Mouse (Mus musculus): ENCODE data around the gene Negr1. TPM values are rescaled to one million over a fixed set of nuclear protein-coding genes. Genes with fewer than 3 reads are reported as not detected.

The Negr1 gene
- polyA plus RNA-seq, 1 experiment = not detected

- no peak for TF ChIP-seq GATA1 (IDR thresholded peaks at IDR 0.05; ENCODE audit: low read length)
These were observed 760.2 kb downstream of the Negr1 start for GRCm38 (mm10) chr3:157321834-157322233.

DNA sequence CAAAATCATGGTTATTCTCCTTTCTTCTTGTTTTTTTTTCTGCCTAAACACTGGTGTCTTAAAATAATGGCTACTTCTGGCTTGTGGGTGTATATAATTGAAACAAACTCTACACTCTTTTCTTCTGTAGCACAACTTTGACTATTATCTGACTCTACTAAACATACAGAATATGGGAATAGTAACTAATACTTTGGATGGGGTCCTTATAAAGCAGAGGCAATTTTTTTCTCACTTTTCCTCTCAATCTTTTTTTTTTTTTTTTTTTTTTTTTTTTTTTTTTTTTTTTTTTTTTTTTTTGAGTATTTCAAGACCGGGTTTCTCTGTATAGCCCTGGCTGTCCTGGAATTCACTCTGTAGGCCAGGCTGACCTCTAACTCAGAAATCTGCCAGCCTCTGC, 772.6 kb downstream of the Negr1 start:
- no peak for TF ChIP-seq GATA1 (IDR thresholded peaks at IDR 0.05; ENCODE audit: low read length)

DNA sequence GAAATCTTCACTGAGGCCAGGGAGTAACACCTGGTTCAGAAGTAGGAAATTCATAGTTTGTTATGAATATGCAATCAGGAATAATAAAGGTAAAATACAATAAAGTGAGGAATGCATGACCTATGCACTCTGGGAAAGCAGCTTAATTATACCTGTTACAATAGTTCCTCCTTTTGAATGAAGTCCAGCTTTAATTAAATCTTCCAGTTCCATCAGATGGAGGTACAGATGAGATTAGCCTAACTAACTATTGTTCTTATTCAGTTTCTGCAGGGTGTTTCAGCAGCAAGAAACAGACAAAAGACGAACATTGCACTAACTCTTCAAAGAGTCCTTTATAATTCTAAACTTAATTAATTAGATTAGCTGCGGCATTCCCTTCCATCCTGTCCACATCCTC, 787.9 kb downstream of the Negr1 start:
- TF ChIP-seq GATA1 (IDR thresholded peaks at IDR 0.05; ENCODE audit: low read length) = no peak

- no peak for TF ChIP-seq GATA1 (IDR thresholded peaks at IDR 0.05; ENCODE audit: low read length)
These were observed 797.3 kb downstream of the Negr1 start for GRCm38 (mm10) chr3:157358905-157359304.

DNA sequence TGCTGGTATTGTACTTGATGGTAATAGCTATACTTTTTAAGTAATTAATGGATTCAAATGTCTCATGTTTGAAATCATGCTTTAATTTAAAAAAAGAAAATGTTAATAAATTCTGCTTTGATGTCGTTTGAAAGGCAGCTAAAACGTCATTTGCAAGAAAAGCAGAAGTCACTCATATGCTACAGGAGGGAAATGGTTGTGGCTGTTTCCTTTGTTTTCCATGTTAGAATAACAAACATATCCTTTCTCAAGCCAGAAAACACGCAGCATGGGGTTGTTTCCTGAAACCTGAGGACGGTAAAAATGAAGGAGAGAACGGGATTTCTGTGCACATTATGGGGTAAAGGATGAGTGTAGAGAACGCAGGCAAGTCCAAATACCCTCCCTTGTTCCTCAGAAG, 798.2 kb downstream of the Negr1 start:
- no peak for TF ChIP-seq GATA1 (IDR thresholded peaks at IDR 0.05; ENCODE audit: low read length)
